Mouse (Mus musculus): ENCODE measurements around the gene Arfgef3.
A peak's percentile ranks its signal among the peaks of the same experiment; 100 is the strongest.
"Not testable (repeated sequence)": the region's sequence is repeated elsewhere in the genome, so short reads cannot be mapped to it uniquely, and the experiment has no call there.

Arfgef3 gene

DNA sequence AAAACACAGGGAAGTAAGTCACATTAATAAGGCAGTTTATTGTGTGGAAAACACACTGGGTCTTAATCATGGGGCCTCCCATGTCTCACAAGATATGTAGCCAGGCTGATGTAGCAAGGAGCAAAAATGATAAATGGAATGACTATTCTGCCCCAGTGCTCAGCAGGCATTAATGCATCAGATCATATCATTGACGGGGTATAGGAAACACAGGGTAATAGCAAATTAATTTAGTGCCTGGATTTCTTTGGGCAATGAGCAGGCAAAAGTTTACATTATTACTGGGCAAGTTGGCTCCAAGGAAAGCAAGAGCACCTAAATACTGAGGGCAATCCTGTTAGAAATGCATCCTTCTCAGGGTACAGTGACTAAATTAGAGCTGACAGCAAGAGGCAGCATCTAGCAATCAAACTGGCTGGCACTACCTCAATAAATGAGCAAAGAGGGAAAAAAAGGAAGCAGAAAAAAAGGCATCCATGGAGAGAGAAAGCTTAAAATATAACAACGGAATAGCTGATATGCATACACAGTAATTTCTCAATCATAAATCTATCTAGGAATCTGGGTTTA is 62.3 kb downstream of the Arfgef3 start:
- no peak for DNase-seq (ENCODE audit: low spot score in 2 of 2)

DNA sequence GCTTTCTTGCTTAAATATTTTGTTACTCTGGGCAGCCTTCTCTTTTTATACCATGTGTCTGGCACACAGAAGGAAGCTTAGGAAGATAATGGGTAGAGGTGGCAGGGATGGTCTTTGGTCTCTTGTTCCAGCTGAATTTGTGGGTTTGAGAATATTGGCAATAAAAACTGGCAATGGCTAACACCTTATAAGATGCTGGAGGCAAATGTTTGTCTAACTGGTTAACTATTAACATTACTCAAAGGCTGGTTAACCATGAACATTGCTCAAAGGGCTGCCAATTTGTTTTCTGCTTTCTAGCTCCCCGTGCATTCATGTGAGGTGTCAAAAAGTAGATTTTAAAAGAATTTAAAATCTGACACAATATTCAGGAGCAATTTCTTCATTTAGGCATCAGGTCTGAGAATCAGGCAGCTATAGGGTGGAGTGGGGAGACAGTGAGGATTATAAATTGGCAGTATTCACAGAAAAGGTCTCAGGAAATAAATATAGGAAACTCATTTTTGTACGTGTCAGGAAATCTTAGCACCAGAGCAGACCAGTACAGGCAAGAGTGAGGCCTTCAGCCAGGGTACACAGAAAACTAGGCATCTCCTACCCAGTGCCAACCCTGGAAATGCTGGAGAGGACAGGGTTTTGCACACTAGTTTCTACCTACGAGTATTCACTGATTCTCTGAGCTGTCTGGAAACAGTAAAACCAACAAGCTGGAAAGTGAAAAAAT is 62.9 kb downstream of the Arfgef3 start:
- no peak for DNase-seq (ENCODE audit: low spot score in 2 of 2)

DNA sequence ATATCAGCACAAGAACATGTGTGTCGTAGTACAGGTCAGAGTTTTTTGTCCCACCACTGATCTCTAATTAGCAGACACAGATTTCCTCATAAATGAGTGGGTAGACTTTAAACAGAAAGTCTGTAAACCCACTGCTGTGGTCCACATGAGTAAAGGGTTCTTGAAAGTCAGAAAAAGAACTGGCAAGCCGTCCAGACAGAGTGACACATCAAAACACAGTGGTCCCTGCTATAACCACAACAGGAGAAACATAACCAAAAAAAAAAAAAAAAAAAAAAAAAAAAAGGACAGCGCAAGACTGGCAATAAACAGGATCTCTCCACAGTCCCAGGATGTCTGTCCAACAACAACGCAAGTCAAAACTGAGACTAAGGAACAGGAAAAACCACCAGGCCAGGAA is 64.9 kb downstream of the Arfgef3 start:
- no peak for DNase-seq (ENCODE audit: low spot score in 2 of 2)

DNA sequence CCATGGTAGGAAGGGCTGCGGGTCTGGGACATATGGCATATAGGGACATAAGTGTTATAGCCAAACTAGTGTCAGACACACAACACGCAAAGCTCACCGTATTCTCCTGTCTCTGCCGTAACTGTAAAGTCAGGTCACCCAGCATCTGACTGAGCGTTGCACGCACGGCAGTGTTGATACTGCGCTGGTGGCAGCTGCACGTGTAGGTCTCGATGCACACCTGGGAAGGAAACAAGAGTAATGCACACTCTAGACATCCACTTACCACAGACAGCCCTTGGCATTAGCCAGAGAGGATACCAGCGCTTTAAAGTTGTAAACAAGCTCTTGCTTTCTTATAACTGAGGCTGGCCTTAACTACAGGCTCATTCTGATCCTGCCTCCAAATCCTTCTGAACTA is 79.0 kb downstream of the Arfgef3 start:
- no peak for DNase-seq (ENCODE audit: low spot score in 2 of 2)

DNA sequence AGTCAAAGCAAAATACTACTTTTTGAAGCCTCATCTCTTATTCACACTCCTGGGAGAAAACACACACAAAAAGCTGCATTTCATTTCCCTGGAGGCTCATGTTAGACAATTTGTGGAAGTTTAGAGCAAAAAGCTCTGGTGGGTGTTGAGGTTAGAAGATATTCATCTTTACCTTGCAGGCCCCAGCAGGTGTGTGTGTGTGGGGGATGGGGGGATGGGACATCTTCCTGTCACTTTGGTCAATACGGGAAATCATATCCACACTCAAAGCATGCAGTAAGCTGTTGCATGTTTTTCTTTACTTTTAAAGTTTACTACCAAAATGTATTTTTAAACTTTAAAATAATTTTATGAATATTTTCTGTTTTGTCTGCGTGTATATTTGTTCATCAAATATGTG is 79.7 kb downstream of the Arfgef3 start:
- no peak for DNase-seq (ENCODE audit: low spot score in 2 of 2)

DNA sequence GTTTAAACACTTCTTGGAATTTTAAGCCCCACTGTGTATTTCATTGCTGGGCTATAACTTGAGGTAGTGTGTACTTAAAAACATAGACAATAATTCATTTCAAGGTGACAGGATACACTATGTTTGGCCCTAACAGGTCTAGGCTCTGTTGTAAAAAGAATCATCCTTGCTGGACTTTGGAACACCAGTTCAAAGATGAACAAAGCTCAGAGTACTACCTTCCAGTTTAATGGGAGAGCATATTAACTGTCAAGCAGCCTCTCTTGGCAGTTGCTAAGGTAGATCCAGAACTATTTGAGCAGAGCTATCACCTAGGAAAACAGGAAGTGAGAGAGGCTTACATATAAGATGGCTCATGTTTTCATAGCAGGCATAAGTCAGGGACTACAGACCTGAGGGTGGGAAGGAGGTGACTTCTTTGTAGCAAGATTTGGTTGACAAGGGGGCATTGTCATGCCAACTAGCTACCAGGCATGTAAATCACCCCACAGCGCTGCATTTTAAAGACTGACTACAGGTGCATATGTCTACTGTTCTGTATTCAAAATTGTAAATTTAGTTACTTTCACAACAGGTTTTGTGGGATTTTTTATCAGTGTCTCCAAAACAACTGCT is 82.0 kb downstream of the Arfgef3 start:
- no peak for DNase-seq (ENCODE audit: low spot score in 2 of 2)

DNA sequence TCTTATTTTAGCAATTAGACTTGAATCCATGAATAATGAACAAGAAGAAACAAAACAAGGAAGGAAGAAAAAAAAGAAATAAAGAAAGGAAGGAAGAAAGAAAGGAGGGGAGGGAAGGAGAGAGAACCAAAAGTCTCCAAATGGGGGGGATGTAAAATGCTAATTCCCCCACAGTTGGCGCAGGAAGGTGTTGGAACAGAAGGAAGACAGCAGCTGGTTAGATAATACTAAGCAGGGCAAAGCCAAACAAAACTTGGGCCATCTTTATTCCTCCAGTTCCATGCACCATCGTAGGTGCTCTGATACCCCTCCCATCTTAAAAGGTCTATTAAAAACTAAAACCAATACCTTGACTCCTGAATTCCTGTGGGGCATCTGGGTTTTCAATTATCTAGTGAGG is 82.8 kb downstream of the Arfgef3 start:
- no peak for DNase-seq (ENCODE audit: low spot score in 2 of 2)

DNA sequence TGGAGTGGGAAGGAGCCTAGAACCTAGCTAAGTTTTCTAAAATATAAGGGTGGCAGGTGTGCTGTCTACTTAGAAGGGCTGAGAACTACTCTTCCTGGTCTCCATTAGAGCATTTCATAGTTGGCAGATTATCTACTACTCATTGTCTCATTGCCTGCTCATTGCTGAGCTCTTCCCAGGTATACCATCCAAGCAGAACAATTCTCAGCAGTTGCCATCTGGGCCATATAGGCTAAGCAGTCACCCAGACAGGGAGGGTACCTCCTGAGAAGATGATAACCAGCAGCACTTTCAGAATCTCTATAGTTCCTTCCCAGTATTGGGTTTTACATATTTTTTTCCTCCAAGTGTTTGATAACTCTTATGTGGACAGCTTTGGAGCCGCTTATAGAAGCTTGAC is 86.2 kb downstream of the Arfgef3 start:
- no peak for DNase-seq (ENCODE audit: low spot score in 2 of 2)

DNA sequence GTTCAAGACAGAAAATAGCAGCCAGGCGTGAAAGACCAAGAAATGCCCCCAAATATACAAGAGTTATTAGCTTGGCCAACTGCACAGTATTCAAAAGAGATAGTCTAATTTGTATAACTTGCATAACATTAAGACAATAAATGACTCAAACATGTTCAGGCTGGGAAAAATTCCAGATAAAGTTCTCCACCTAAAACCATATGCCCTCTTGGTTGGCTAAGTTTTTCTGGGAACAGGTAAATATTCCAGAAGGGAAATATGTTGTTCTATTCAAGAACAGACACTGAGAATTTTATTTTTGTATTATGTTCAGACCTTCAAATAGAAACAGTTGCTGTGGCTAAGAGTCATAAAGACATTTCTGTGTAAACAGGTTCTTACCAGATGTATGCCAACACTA is 96.7 kb downstream of the Arfgef3 start:
- DNase-seq (ENCODE audit: low spot score in 2 of 2): no peak

DNA sequence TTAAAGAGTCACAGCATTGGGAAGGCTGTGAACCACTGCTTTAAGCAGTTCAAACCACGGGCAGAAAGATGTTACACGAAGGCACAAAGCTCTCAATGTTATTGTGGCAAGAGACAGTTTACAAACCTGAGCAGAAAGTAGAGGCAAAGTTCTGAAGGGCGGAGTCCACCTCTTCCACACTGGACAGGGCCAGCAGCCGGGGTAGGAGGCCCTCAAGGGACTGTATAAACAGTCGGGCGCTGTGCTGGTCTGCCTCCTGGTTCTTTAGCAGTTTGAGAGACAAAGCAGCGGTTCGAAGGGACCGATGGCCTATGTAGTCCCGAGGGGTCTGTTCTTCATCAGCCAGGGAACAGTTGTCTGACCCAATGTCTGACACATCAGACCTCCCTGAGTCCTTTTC is 97.7 kb downstream of the Arfgef3 start:
- DNase-seq (ENCODE audit: low spot score in 2 of 2): no peak

DNA sequence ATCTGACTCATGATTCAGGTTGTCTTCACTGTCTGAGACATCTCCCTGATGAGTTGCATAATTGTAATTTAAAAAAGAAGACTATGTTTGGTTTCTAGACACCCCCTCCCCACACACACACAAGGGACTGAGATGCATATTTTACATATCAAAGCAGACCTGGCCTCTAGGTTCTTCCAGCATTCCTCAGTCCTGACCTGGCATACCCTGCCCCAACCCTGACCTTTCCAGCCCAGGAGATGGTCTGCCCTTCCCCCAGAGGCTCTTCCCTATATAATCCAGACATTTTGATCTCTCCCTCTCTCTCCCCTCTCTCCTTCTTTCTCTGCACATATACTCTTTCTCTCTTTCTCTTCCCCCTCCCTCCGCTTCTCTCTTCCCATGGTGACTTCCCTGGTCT is 99.4 kb downstream of the Arfgef3 start:
- no peak for DNase-seq (ENCODE audit: low spot score in 2 of 2)

DNA sequence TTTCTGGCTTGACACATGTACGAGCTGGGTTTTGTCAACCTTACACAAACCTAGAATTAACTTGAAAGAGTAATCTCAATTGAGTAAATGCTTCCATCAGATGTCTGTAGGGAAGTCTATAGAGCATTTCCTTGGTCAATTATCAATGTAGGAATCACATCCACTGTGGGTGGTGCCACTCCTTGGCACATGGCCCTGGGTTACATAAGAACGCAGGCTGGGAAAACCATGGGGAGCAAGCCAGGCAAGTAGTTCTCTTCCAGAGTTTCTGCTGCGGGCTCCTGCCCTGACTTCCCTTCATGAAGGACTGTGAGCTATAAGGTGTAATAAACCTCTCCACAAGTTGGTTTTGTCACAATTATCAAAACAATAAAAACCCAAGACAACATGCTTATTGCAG is 100.2 kb downstream of the Arfgef3 start:
- DNase-seq (ENCODE audit: low spot score in 2 of 2): no peak

DNA sequence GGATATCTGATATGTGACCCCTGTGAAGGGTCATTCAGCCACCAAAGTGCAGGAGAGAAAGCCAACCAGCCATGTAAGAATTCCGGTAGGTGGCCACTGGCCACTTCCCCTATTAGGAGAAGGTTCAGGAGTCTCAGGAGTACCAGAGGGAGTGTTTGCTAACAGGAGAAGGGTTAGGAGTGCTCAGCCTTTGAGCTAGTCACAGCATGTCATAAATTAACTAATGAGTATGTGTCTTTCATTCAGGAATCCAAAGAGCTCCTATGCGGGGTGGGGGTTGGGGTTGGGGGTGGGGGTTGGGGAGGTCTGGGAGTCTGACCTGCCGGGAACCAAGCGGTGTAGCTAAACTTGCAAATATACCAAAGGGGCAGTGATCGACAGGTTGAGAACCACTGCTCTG is 100.9 kb downstream of the Arfgef3 start:
- DNase-seq (ENCODE audit: low spot score in 2 of 2): no peak

DNA sequence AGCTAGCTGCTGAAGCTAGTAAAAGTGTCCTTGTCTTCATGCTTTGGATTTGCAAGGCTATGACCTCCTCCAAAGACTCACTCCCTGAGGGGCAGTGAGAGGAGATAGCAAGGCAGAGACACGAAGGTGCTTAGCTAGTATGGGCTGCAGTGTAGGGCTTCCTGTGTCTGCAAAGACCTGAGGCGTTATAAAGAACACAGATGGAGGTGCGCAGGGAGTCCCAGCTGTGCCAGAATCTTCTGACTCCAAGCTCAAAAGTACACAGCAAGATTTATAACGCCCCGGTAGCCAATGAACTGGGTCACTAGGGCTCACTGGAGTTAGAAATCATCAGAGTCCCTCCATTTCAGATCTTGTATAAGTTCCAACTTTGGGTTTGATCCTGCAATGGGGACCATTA is 103.2 kb downstream of the Arfgef3 start:
- DNase-seq (ENCODE audit: low spot score in 2 of 2): no peak

DNA sequence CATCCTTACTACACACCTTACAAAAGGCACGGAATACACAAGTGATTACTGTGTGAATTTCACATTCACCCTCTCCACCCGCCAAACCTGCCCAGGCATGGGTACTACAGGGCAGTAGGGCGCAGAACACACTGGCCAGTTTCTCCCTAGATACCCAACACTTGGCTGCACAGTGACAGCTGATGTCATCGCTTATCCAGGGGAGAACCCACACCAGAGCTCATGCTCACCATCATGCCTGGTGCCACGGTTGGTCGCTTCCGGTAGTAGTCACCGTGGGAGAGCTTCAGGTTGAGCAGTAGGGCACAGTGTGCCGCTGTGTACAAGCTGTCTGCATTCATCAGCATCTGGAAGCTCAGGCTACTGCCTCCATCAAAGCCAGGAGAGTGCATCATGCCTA is 108.3 kb downstream of the Arfgef3 start:
- no peak for DNase-seq (ENCODE audit: low spot score in 2 of 2)

DNA sequence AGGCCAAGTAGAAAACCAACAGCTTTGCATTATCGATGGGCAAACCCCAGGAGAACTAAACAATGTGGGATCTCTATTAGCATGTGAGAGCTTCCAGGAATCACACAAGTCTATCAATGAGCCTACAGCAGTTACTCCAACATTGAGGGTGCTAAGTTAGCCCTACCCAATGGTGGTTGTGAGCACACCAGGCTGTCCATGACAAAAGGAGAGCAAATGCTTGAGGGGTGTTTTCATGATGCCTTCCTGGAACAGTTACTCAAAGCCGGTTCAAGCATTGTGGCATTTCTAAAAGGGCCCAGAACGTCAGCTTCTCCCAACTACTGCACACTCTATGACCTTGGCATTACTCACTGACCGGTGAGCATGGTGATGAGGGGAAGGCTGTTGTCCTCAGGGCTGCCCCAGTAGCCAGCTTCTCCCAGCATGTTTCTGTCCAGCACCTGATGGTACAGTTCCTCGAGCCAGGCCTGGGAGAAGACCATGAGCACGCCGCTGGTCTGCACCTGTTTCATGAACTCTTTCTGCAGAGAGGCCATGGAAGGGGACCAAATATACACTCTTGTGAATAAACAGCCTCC is 109.3 kb downstream of the Arfgef3 start:
- DNase-seq (ENCODE audit: low spot score in 2 of 2): no peak

DNA sequence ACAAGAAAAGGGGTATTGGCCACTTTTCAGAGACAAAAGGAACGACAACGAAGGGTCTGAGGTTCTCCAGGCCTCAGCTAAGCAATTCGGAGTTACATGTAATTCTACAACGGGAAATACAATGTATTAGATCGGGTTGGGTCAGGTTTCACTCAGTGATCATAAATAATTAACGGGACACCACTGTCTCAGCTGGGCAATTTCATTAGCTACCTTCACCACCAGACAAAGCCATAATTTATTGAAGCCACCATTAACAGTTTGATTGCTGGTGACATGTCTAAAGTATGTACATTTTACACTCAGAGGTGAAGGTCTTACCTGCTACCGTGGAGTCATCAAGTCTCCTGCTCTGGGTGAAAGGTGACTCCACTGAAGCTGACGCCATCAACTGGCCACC is 113.3 kb downstream of the Arfgef3 start:
- no peak for DNase-seq (ENCODE audit: low spot score in 2 of 2)

DNA sequence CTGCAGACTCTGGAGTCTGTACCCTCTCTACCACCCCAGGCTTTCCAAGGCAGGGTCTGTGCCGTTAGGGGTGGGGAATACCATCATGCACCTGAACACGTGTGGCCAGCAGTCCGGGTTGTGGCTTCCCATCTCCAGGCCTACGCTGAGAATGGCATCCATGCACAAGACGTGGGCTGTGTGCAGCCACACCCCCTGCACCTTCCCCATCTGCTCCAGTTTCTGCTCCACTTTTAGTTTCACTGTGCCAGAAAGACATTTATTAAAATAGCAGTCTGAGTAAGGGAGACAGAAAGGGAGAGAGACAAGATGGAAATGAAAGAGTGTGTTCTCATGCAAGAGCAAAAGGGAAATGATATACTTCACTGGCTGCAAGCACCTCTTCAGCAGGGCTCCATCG is 116.2 kb downstream of the Arfgef3 start:
- no peak for DNase-seq (ENCODE audit: low spot score in 2 of 2)

DNA sequence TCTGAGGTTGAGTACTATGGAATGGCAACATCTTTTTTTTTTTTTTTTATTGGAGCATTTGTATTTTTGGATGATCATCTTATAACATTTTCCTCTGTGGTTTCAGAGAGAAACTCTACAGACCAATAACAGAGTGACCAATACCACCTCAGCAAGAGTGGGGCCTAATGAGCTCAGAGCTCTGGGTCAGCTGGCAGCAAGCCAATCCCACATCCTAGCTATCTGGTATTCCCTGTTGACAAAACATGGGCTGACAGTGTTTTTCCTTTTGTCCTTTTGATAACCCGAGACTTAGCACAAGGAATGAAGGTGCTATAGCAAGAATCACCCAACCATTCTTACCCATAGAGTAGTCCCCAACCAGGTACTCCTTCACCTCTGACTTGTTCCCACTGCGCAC is 131.0 kb downstream of the Arfgef3 start:
- no peak for DNase-seq (ENCODE audit: low spot score in 2 of 2)

DNA sequence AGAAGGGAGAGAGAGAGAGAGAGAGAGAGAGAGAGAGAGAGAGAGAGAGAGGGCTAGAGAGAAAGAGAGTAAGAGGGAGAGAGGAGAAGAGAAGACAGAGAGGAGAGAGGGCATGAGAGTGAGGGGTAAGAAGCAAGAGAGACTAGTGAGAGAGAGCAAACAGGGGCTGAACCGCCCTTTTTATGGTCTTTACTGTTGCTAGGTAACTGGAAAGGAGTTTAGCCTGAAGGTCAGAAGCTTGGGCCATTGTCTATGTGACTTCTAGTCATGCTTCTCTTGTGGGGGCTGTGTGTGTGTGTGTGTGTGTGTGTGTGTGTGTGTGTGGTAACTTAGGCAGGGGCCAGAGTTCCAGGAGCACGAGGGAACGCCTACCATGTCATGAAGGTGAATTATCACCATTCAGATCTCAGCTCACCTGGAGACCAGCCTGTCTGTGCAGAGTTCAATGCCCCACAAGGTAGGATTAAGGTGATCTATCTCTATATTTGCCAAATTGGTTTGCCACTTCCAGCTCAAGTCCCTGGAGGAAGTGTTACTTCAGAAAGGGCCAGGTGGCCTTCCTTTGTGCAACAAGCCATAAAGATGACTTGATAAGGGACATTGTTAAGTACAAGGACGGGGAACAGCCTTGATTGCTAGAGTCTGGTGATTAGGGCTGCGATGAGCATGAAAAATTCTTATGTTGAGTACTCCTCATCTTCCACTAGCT is 138.8 kb downstream of the Arfgef3 start:
- not testable (repeated sequence) for DNase-seq (ENCODE audit: low spot score in 2 of 2)

DNA sequence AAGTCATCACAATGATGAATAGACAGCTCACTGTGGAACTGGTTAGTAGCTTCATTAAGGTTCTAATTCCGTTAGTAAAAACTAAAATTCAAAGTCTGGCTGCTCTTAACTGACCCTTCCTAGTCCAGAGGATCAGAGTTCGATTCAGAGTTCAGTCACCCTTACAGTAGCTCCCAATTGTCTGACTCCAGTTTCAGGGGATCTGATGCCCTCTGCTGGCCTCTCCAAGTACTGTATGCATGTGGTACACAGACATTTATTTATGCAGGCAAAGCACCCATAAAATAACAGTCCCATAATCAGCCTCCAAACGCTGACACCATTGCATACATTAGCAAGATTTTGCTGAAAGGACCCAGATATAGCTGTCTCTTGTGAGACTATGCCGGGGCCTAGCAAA is 141.7 kb downstream of the Arfgef3 start:
- peak; percentile 13 to 25 for DNase-seq (ENCODE audit: low spot score in 2 of 2)

DNA sequence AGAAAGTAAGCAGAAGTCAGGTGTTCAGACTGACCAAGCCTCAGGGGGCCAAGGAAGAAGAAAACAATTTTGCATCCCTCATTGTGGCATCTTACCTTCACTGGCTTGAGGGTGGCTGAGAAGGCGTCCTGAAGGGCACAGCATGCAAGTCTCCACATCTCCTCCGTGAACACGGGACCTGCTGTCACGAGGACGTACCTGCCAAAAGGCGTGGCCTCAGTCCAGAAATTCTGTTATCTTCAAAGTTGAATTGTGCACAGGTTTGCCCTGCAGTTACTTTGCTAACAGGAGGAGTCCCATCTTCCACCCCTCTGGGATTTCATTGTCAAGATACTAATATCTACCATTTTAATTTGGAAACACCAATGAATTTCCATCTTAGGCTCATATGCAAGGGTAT is 146.1 kb downstream of the Arfgef3 start:
- DNase-seq (ENCODE audit: low spot score in 2 of 2): no peak

DNA sequence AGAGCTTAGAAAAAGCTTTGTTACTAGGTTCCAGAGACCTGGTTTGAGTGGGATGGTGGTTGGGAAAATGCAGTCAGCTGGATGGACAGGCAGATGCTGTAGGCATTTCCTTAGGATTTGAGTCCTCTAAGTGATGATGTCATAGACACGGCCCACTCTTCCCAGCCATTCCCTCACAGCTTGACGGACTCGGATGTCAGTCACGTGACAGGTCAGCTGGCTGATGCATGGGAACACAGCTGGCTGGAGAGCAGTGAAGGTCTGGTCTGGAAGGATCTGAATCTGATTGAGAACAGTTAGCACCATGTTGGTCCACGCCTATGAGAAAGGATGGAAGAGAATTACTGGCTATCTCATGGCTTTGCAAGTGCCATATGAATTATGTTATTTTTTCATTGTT is 154.3 kb downstream of the Arfgef3 start:
- DNase-seq (ENCODE audit: low spot score in 2 of 2): no peak
